Mouse (Mus musculus): ENCODE data around the gene Tmem207.

Tmem207 gene

GRCm38 (mm10) chr16:26454163-26454562, 72.4 kb downstream of the Tmem207 start:
- no peak for DNase-seq
